Mouse (Mus musculus) heart, adult 2 months (tissue): ENCODE data around the gene Maml3.

ENCODE experiments used
- CTCF ChIP-seq: fragments of 200-600 bp; IDR thresholded peaks from 2 replicates; pipeline ENCODE4 v1.8.1; 2022; ENCODE audit warnings: antibody characterized with exemption, mild to moderate bottlenecking, moderate library complexity
- EP300 ChIP-seq: fragments of 200-500 bp; IDR thresholded peaks from 2 replicates; pipeline ENCODE4 v1.6.1; 2011; ENCODE audit warnings: low read depth, low read length, control low read depth; ENCODE audit not compliant: insufficient read depth
- POLR2A ChIP-seq: fragments of 200-500 bp; IDR thresholded peaks from 2 replicates; pipeline ENCODE4 v1.6.1; 2011; ENCODE audit warnings: mild to moderate bottlenecking, low read depth, low read length, control low read depth; ENCODE audit not compliant: insufficient read depth

GRCm38 (mm10) chr3:52029661-52030081, 75.2 kb downstream of the Maml3 start:
- TF ChIP-seq POLR2A (no peak), CTCF (no peak), EP300 (no peak)
